Mouse (Mus musculus) limb, embryonic 14.5 days (tissue): ENCODE measurements around the gene Tmem88. TPM values are rescaled to one million over a fixed set of nuclear protein-coding genes. Genes with fewer than 3 reads are reported as not detected.

Source experiments
- ATAC-seq: fragments of 200-750 bp; cut with Nextera tagmentation; 2 replicates; pipeline ENCODE4 v1.8.0; 2017; ENCODE audit warnings: low read depth, moderate number of reproducible peaks, moderate TSS enrichment; ENCODE audit not compliant: low FRiP score
- DNase-seq: peaks from one replicate; pipeline ENCODE4 v3.0.0-alpha.2; 2015; ENCODE audit warnings: low spot score
- H3K27ac ChIP-seq: fragments of 300-500 bp; sonication (generic); replicated peaks from 2 replicates; pipeline ENCODE4 v1.5.1; 2014; ENCODE audit warnings: low read depth, mild to moderate bottlenecking, low read length, moderate library complexity, mixed read lengths
- H3K27me3 ChIP-seq: fragments of 300-500 bp; sonication (generic); 2 replicates; pipeline ENCODE4 v1.6.1; 2014; ENCODE audit warnings: low read length, mixed read lengths; ENCODE audit not compliant: control insufficient read depth, insufficient read depth
- H3K36me3 ChIP-seq: fragments of 300-500 bp; sonication (generic); 2 replicates; pipeline ENCODE4 v1.6.1; 2014; ENCODE audit warnings: mild to moderate bottlenecking, low read length, moderate library complexity, mixed read lengths; ENCODE audit not compliant: control insufficient read depth, insufficient read depth
- H3K4me1 ChIP-seq: fragments of 300-500 bp; sonication (generic); 2 replicates; pipeline ENCODE4 v1.6.1; 2014; ENCODE audit warnings: antibody characterized with exemption, low read length, mixed read lengths; ENCODE audit not compliant: control insufficient read depth, insufficient read depth
- H3K4me2 ChIP-seq: fragments of 300-500 bp; sonication (generic); replicated peaks from 2 replicates; pipeline ENCODE4 v1.6.1; 2014; ENCODE audit warnings: low read depth, mild to moderate bottlenecking, low read length, moderate library complexity; ENCODE audit not compliant: severe bottlenecking
- H3K4me3 ChIP-seq: fragments of 300-500 bp; sonication (generic); replicated peaks from 2 replicates; pipeline ENCODE4 v1.5.1; 2014; ENCODE audit warnings: low read length
- H3K9ac ChIP-seq: fragments of 300-500 bp; sonication (generic); 2 replicates; pipeline ENCODE4 v1.6.1; 2014; ENCODE audit warnings: mild to moderate bottlenecking, low read depth, low read length, moderate library complexity; ENCODE audit not compliant: severe bottlenecking
- H3K9me3 ChIP-seq: fragments of 300-500 bp; sonication (generic); 2 replicates; pipeline ENCODE4 v1.6.1; 2016; ENCODE audit warnings: low read length; ENCODE audit not compliant: control insufficient read depth
- POLR2A ChIP-seq: fragments of 200-500 bp; IDR thresholded peaks from 2 replicates; pipeline ENCODE4 v1.8.0; 2012; ENCODE audit warnings: inconsistent platforms, mild to moderate bottlenecking, moderate library complexity, borderline replicate concordance; ENCODE audit not compliant: insufficient read depth, insufficient read length; ENCODE audit errors: extremely low read depth
- WGBS: fragments of 180-500 bp; shearing (Covaris S2); extraction: QIAGEN DNeasy Blood & Tissue Kit; methylation state at CpG from one replicate; pipeline ENCODE4 v1.1.7; 2014; 5-methylcytosine and 5-hydroxymethylcytosine counted together
- polyA plus RNA-seq, 2 experiments: library from polyadenylated mRNA; depleted of rRNA in 1 of 2; stranded (reverse) in 1 of 2; unstranded in 1 of 2; fragments of >200 nt; fragmentation: Nextera tagmentation in 1 of 2; extraction: Ambion mirVana in 1 of 2; gene quantifications; 2 replicates each; pipeline versions ENCODE4 v1.2.1 to v1.2.3; 2012 to 2014

The Tmem88 gene
- polyA plus RNA-seq, 2 experiments = 17.0 to 18.9 TPM

- WGBS = under 1% methylated on average over 19 of the region's 19 CpGs
- Histone ChIP-seq H3K9ac (peak overlapping the region; percentile 21), H3K9me3 (no peaks in the 10 kb centered on the region), H3K36me3 (no peaks in the 10 kb centered on the region), H3K4me2 (peak overlapping the region; percentile 81), H3K27ac (peak overlapping the region; percentile 82), H3K4me3 (peak overlapping the region; percentile 76), H3K4me1 (peaks cover 32% of the 10 kb centered on the region), H3K27me3 (peaks cover 12% of the 10 kb centered on the region; the same call in 1 of the 2 replicates)
- ATAC-seq (no peak), DNase-seq (peak; percentile 14)
- no peak for TF ChIP-seq POLR2A
Observed at GRCm38 (mm10) chr11:69419443-69419812, 21.4 kb upstream of the Tmem88 start.

- Histone ChIP-seq H3K4me1 (peaks cover 39% of the 10 kb centered on the region), H3K9ac (peak overlapping the region; percentile 62), H3K36me3 (no peaks in the 10 kb centered on the region), H3K9me3 (no peaks in the 10 kb centered on the region), H3K27ac (peak overlapping the region; percentile 96), H3K4me3 (peak overlapping the region; percentile 76), H3K4me2 (peak overlapping the region; percentile 81), H3K27me3 (peaks cover 12% of the 10 kb centered on the region; the same call in 1 of the 2 replicates)
- WGBS = under 1% methylated on average over 43 of the region's 45 CpGs
- ATAC-seq (peak; percentile 91), DNase-seq (peak; percentile 98)
- TF ChIP-seq POLR2A = peak; percentile 42; the same call in 1 of the 2 replicates
Observed at GRCm38 (mm10) chr11:69418481-69419442, 20.7 kb upstream of the Tmem88 start.

GRCm38 (mm10) chr11:69417449-69418384, 19.7 kb upstream of the Tmem88 start:
- peaks cover 12% of the 10 kb centered on the region; the same call in 1 of the 2 replicates for H3K27me3 ChIP-seq
- peak overlapping the region; percentile 76 for H3K4me3 ChIP-seq
- peak overlapping the region; percentile 81 for H3K4me2 ChIP-seq
- peak overlapping the region; percentile 62 for H3K9ac ChIP-seq
- DNase-seq (peak; percentile 94), ATAC-seq (peak; percentile 24)
- H3K9me3 ChIP-seq = no peaks in the 10 kb centered on the region
- peak overlapping the region; percentile 96 for H3K27ac ChIP-seq
- WGBS = under 1% methylated on average over 39 of the region's 39 CpGs
- H3K4me1 ChIP-seq = peaks cover 49% of the 10 kb centered on the region
- H3K36me3 ChIP-seq = peaks cover 7% of the 10 kb centered on the region
- TF ChIP-seq POLR2A = no peak

- no peak for TF ChIP-seq POLR2A
- H3K36me3 ChIP-seq = peaks cover 14% of the 10 kb centered on the region
- H3K9me3 ChIP-seq = no peaks in the 10 kb centered on the region
- DNase-seq = no peak
- WGBS = 5% methylated on average over 8 of the region's 8 CpGs
- H3K27me3 ChIP-seq = peaks cover 12% of the 10 kb centered on the region; the same call in 1 of the 2 replicates
- ATAC-seq = no peak
- peaks cover 57% of the 10 kb centered on the region for H3K4me1 ChIP-seq
- peak overlapping the region; percentile 37 for H3K9ac ChIP-seq
- peak overlapping the region; percentile 76 for H3K4me3 ChIP-seq
- peak overlapping the region; percentile 96 for H3K27ac ChIP-seq
- peak overlapping the region; percentile 81 for H3K4me2 ChIP-seq
Observed at GRCm38 (mm10) chr11:69416921-69417448, 19.0 kb upstream of the Tmem88 start.
